Mouse (Mus musculus) midbrain, embryonic 13.5 days (tissue): Measurements from ENCODE around the gene Brd7. TPM values are rescaled to one million over a fixed set of nuclear protein-coding genes. Genes with fewer than 3 reads are reported as not detected.

Experiments
- ATAC-seq: fragments of 200-750 bp; cut with Nextera tagmentation; 2 replicates; pipeline ENCODE4 v1.8.0; 2017; ENCODE audit warnings: mild to moderate bottlenecking, moderate TSS enrichment, moderate library complexity
- H3K27ac ChIP-seq: fragments of 300-500 bp; sonication (generic); 2 replicates; pipeline ENCODE4 v1.5.1; 2015; ENCODE audit warnings: inconsistent platforms, mild to moderate bottlenecking, moderate library complexity
- H3K27me3 ChIP-seq: fragments of 300-500 bp; sonication (generic); 2 replicates; pipeline ENCODE4 v1.6.1; 2015; ENCODE audit warnings: mild to moderate bottlenecking, inconsistent platforms
- H3K36me3 ChIP-seq: fragments of 300-500 bp; sonication (generic); 2 replicates; pipeline ENCODE4 v1.6.1; 2015; ENCODE audit warnings: mild to moderate bottlenecking, inconsistent platforms
- H3K4me1 ChIP-seq: fragments of 300-500 bp; sonication (generic); replicated peaks from 2 replicates; pipeline ENCODE4 v1.6.1; 2015; ENCODE audit warnings: inconsistent platforms
- H3K4me2 ChIP-seq: fragments of 300-500 bp; sonication (generic); replicated peaks from 2 replicates; pipeline ENCODE4 v1.6.1; 2015; ENCODE audit warnings: moderate library complexity, mild to moderate bottlenecking, inconsistent platforms
- H3K4me3 ChIP-seq: fragments of 300-500 bp; sonication (generic); replicated peaks from 2 replicates; pipeline ENCODE4 v1.5.1; 2015; ENCODE audit warnings: mild to moderate bottlenecking, inconsistent platforms
- H3K9ac ChIP-seq: fragments of 300-500 bp; sonication (generic); replicated peaks from 2 replicates; pipeline ENCODE4 v1.6.1; 2015; ENCODE audit warnings: mild to moderate bottlenecking, inconsistent platforms
- H3K9me3 ChIP-seq: fragments of 300-500 bp; sonication (generic); 2 replicates; pipeline ENCODE4 v1.6.1; 2016; ENCODE audit warnings: mild to moderate bottlenecking, inconsistent platforms
- WGBS: fragments of 180-500 bp; shearing (Covaris S2); methylation state at CpG from one replicate; pipeline ENCODE4 v1.1.7; 2015; 5-methylcytosine and 5-hydroxymethylcytosine counted together
- polyA plus RNA-seq: library from polyadenylated mRNA; unstranded; fragments of >200 nt; fragmentation: Nextera tagmentation; extraction: Ambion mirVana; gene quantifications from 2 replicates; pipeline ENCODE4 v1.2.1, GENCODE M21; 2015

Brd7 gene
- polyA plus RNA-seq, 1 experiment from 2014 or later = 79.9 TPM

DNA sequence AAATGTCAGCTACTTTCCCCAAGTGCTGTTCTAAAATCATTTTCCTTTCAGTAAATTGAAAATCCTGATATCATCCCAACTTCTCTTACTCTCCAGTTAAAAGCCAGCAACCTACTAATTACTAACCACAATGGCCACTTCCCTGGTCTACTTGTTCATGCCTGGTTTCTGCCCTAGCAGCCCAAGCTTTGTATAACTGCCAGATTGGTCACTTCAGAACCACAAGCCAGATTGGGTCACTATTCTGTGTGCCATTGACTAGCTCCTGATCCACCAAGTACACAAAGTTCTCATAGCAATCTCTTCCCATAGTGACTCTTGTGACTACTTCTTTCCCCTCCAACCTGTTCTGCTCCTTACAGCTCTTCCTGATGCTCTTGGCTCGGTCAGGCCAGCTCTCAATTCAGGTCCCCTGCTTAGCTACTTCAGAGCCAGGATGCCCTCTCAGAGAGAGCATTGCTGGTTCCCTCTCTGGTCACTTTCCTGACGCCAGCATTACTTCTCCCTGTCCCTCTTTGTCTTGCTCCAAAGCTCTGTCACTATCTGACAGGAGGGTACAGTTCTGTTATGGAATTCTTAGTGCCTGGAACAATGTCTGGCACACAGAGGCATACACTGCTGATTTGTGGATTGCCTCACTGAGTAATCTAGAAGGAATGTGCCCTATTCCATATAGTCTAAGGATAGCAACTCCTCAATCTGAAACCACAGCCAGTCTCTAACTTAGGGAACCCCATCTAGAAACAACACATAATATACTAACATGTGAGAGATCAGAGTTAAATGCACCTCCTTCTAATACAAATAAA is 21.9 kb downstream of the Brd7 start:
- whole genome bisulfite sequencing = 77% methylated on average over 2 of the region's 2 CpGs
- H3K4me2 ChIP-seq = no peak overlapping the region
- H3K9me3 ChIP-seq = no peaks in the 10 kb centered on the region
- peaks cover 84% of the 10 kb centered on the region for H3K36me3 ChIP-seq
- H3K27ac ChIP-seq = no peak overlapping the region
- ATAC-seq = no peak
- no peak overlapping the region for H3K9ac ChIP-seq
- H3K4me3 ChIP-seq = no peak overlapping the region
- no peaks in the 10 kb centered on the region for H3K27me3 ChIP-seq
- H3K4me1 ChIP-seq = no peaks in the 10 kb centered on the region

DNA sequence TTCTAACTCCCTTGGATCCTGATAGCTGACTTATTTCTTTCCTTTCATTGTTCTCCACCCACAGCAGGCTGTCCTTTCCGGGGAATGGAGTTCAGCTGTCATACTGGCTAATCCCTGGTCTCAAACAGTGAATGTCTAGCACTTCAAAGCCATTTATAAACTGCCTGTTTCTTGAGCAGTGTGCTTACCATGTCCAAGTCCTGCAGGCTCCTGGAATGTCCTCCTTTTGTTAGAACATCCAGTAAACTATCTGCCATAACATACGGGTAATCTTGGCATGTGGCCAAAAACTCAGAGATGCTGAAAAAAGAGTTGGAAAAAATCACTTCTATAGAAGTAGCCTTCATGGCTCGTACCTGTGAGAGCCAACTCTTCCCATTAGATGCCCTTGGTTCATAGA is 22.8 kb downstream of the Brd7 start:
- Histone ChIP-seq H3K36me3 (peaks cover 84% of the 10 kb centered on the region), H3K9ac (no peak overlapping the region), H3K9me3 (no peaks in the 10 kb centered on the region), H3K27ac (no peak overlapping the region), H3K4me3 (no peak overlapping the region), H3K27me3 (no peaks in the 10 kb centered on the region), H3K4me1 (no peaks in the 10 kb centered on the region), H3K4me2 (no peak overlapping the region)
- WGBS = 51% methylated on average over 3 of the region's 3 CpGs
- ATAC-seq = no peak

DNA sequence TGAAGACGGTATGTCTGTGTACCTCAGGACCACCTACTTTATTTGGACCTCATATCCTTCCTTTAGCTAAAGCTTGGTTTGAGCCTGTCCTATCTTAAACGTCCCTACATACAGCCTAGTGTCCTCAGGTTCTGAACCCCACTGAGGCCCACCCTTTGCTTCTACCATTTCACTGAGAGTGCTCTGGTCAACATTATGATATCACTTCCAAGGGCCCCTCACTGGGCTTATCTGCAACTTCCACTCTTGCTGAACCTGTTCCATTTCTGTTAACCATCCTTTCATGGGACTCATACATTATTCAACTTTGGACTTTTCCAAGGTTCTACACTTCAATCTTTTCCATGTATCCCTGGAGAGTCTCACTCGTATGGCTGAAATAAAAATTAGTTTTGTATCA is 27.0 kb downstream of the Brd7 start:
- no peak overlapping the region for H3K4me3 ChIP-seq
- WGBS = 86% methylated on average over 3 of the region's 3 CpGs
- H3K4me2 ChIP-seq = no peak overlapping the region
- no peak for ATAC-seq
- H3K4me1 ChIP-seq = no peaks in the 10 kb centered on the region
- no peak overlapping the region for H3K9ac ChIP-seq
- no peaks in the 10 kb centered on the region for H3K27me3 ChIP-seq
- H3K9me3 ChIP-seq = no peaks in the 10 kb centered on the region
- peaks cover 84% of the 10 kb centered on the region for H3K36me3 ChIP-seq
- no peak overlapping the region for H3K27ac ChIP-seq

DNA sequence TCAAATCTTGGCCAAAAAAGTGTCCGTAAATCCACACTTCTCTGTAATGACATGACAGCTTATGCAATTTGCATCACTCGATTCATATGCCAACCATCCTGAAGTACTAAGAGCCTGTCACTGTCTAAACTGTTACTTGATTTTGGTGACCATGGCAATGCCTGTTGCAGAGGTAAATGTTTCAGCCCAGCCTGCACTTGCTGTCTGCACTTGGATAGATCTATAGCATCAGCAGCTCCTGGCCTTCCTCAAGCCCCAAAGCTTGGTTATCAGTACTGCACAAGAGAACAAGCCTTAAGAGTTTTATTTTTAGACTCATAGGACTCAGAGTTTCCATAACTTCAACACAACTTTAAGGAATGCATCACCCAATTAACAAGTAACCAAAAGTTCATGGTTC is 27.6 kb downstream of the Brd7 start:
- H3K27me3 ChIP-seq = no peaks in the 10 kb centered on the region
- no peaks in the 10 kb centered on the region for H3K4me1 ChIP-seq
- no peak overlapping the region for H3K27ac ChIP-seq
- 97% methylated on average over 2 of the region's 2 CpGs for WGBS
- no peaks in the 10 kb centered on the region for H3K9me3 ChIP-seq
- no peak overlapping the region for H3K4me2 ChIP-seq
- no peak overlapping the region for H3K9ac ChIP-seq
- H3K36me3 ChIP-seq = peaks cover 83% of the 10 kb centered on the region
- H3K4me3 ChIP-seq = no peak overlapping the region
- no peak for ATAC-seq

- 95% methylated on average over 3 of the region's 3 CpGs for WGBS
- Histone ChIP-seq H3K4me2 (no peak overlapping the region), H3K27ac (no peak overlapping the region), H3K9me3 (no peaks in the 10 kb centered on the region), H3K4me3 (no peak overlapping the region), H3K27me3 (no peaks in the 10 kb centered on the region), H3K9ac (no peak overlapping the region), H3K36me3 (peaks cover 89% of the 10 kb centered on the region), H3K4me1 (no peaks in the 10 kb centered on the region)
- no peak for ATAC-seq
Measured at GRCm38 (mm10) chr8:88330816-88331215, 31.2 kb downstream of the Brd7 start.

DNA sequence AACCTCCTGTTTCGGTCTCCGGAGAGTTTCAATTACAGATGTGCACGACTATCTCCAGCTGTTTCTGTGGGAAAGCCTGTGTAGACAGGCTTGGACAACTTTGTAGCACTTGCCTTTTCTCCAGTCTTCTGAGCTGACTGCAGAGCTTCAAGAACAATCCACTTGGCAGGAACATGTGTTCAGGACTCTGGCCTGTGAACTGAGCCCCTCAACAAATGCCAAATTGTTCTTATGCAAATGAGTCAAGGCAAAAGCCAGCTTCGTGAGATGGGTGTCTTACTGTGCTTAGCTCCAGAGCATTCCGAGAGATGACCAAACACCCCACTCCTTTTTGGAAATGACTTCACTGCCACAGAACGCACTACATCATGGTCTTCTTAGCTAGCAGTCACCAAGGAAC is 33.3 kb downstream of the Brd7 start:
- Histone ChIP-seq H3K36me3 (peaks cover 83% of the 10 kb centered on the region), H3K4me1 (no peaks in the 10 kb centered on the region), H3K27me3 (no peaks in the 10 kb centered on the region), H3K9me3 (no peaks in the 10 kb centered on the region), H3K9ac (no peak overlapping the region), H3K27ac (no peak overlapping the region), H3K4me3 (no peak overlapping the region), H3K4me2 (no peak overlapping the region)
- ATAC-seq = no peak
- WGBS = 81% methylated on average over 6 of the region's 6 CpGs

DNA sequence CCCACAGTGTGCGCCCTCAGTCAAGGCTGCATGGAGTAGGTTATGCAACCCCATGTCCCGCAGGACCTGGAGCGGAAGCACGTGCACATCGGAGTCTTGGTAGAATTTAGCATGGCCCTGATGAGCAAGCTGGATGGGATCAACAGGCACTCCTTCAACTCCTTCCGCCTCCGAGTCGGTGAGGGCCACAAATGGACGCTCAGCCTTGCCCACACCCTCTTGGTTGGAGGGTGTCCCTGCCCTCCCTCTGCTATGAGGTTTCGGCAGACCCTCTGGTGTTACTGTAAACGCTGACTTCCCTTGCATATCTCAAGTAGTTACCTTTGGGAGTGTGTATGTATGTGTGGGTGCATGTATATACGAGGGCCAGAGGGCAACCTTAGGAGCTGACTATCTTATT is 35.7 kb downstream of the Brd7 start:
- Histone ChIP-seq H3K9me3 (no peaks in the 10 kb centered on the region), H3K4me2 (no peak overlapping the region), H3K9ac (no peak overlapping the region), H3K4me1 (no peaks in the 10 kb centered on the region), H3K27me3 (no peaks in the 10 kb centered on the region), H3K4me3 (no peak overlapping the region), H3K27ac (no peak overlapping the region), H3K36me3 (peaks cover 60% of the 10 kb centered on the region)
- ATAC-seq = no peak
- WGBS = 98% methylated on average over 12 of the region's 12 CpGs

- H3K4me2 ChIP-seq = no peak overlapping the region
- H3K9me3 ChIP-seq = no peaks in the 10 kb centered on the region
- H3K27me3 ChIP-seq = no peaks in the 10 kb centered on the region
- no peak for ATAC-seq
- H3K36me3 ChIP-seq = peaks cover 56% of the 10 kb centered on the region
- WGBS = 98% methylated on average over 5 of the region's 5 CpGs
- H3K27ac ChIP-seq = no peak overlapping the region
- no peaks in the 10 kb centered on the region for H3K4me1 ChIP-seq
- no peak overlapping the region for H3K4me3 ChIP-seq
- no peak overlapping the region for H3K9ac ChIP-seq
Measured at GRCm38 (mm10) chr8:88325795-88326194, 36.2 kb downstream of the Brd7 start.

DNA sequence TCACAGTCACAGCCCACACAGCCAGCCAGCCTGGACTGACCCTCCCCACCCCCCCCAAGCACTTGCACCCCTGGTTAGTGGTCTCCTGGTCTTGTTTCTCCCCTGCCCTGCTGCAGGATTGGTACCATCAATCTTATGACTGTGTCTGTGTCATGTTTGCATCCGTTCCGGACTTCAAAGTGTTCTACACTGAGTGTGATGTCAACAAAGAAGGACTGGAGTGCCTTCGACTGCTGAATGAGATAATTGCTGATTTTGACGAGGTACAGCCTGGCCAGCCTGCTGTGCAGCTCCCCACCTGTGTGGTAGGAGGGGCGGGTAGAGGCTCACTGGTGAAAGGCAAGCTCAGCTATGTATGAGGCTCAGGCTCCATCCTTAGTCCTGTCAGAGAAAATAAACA is 36.7 kb downstream of the Brd7 start:
- Histone ChIP-seq H3K9ac (no peak overlapping the region), H3K36me3 (peaks cover 55% of the 10 kb centered on the region), H3K27ac (no peak overlapping the region), H3K9me3 (no peaks in the 10 kb centered on the region), H3K4me2 (no peak overlapping the region), H3K4me1 (no peaks in the 10 kb centered on the region), H3K4me3 (no peak overlapping the region), H3K27me3 (no peaks in the 10 kb centered on the region)
- no peak for ATAC-seq
- WGBS = 82% methylated on average over 5 of the region's 5 CpGs

DNA sequence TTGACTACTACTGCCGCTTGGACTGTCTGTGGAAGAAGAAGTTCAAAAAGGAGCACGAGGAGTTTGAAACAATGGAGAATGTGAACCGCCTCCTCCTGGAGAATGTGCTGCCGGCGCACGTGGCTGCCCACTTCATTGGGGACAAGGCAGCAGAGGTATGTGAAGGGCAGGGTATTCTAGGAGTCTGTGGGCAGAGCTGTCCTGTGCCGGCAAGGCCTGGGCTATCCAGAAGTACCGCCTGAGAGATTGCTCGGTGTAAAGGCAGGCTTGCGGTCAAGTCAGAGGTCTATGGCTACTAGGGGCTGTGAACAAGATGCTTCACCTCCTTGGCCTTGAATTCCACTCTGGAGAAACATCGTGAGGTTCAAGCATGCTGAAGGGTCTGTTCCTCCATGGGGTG is 37.2 kb downstream of the Brd7 start:
- no peak for ATAC-seq
- Histone ChIP-seq H3K9ac (no peak overlapping the region), H3K4me2 (no peak overlapping the region), H3K27me3 (no peaks in the 10 kb centered on the region), H3K27ac (no peak overlapping the region), H3K4me1 (no peaks in the 10 kb centered on the region), H3K36me3 (peaks cover 50% of the 10 kb centered on the region), H3K9me3 (no peaks in the 10 kb centered on the region), H3K4me3 (no peak overlapping the region)
- WGBS = 95% methylated on average over 11 of the region's 11 CpGs

DNA sequence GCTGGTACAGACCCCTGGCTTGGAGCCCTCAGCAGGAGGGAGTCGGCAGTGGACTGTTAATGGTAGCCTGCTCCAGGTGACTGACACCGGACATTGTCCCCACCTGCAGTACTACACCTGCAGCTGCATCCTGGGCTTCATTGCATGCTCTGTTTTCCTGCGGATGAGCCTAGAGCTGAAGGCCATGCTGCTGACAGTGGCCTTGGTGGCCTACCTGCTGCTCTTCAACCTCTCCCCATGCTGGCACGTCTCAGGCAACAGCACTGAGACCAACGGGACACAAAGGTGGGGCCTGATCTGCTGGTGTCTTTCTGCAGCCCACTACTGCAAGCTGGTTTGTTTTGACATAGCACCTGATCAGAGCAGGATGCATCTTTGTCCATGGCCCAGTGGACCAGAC is 38.5 kb downstream of the Brd7 start:
- ATAC-seq = no peak
- Histone ChIP-seq H3K4me2 (no peak overlapping the region), H3K9me3 (no peaks in the 10 kb centered on the region), H3K4me1 (no peaks in the 10 kb centered on the region), H3K4me3 (no peak overlapping the region), H3K27ac (no peak overlapping the region), H3K27me3 (no peaks in the 10 kb centered on the region), H3K36me3 (peaks cover 39% of the 10 kb centered on the region), H3K9ac (no peak overlapping the region)
- 93% methylated on average over 5 of the region's 5 CpGs for WGBS

DNA sequence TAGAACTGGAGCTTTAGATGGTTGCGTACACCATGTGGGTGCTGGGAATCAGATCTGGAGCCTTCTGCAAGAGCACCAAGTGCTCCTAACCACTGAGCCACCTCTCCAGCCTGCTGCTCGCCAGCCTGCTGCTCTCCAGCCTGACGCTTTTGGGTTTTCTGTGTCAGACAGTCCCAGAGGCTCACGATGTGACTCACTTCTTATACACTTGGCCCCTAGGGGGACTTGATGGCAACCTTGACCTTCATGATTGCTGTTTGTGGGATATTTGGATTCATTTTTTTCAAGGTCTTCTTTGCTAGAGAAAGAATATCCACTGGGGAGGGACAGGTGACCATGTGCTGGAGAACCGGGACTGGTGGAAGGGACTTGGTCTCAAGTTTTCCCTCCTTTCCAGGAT is 40.6 kb downstream of the Brd7 start:
- WGBS = 90% methylated on average over 5 of the region's 5 CpGs
- Histone ChIP-seq H3K4me3 (no peak overlapping the region), H3K4me1 (peaks cover 5% of the 10 kb centered on the region; the same call in 1 of the 2 replicates), H3K9me3 (no peaks in the 10 kb centered on the region), H3K4me2 (no peak overlapping the region), H3K27me3 (no peaks in the 10 kb centered on the region), H3K27ac (no peak overlapping the region), H3K9ac (no peak overlapping the region), H3K36me3 (peaks cover 21% of the 10 kb centered on the region)
- no peak for ATAC-seq

- peaks cover 10% of the 10 kb centered on the region for H3K36me3 ChIP-seq
- H3K27me3 ChIP-seq = no peaks in the 10 kb centered on the region
- H3K9ac ChIP-seq = no peak overlapping the region
- ATAC-seq = no peak
- H3K4me1 ChIP-seq = peaks cover 9% of the 10 kb centered on the region; the same call in 1 of the 2 replicates
- 98% methylated on average over 6 of the region's 6 CpGs for WGBS
- no peak overlapping the region for H3K4me2 ChIP-seq
- no peak overlapping the region for H3K27ac ChIP-seq
- no peak overlapping the region for H3K4me3 ChIP-seq
- no peaks in the 10 kb centered on the region for H3K9me3 ChIP-seq
Measured at GRCm38 (mm10) chr8:88320134-88320533, 41.9 kb downstream of the Brd7 start.
